Mouse (Mus musculus): ENCODE measurements around the gene Meltf.

DNA sequence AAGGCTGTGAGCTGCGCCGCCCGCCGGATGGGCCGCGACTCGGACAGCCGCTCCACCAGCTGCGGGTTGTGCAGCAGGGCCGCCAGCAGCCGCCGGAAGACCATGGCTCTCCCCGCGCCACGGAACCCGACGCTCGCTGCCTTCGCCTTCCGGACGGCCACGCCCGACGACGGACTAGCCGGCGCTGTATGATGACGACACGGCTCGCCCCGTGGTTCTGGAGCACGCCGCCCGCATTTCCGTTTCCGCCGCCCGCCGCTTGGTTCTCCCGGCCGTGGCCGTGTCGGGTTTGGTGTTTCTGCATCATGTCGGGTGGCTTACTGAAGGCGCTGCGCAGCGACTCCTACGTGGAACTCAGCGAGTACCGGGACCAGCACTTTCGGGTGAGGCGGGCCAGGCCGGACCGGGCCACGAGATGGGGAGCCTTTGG is 69.8 kb downstream of the Meltf start, which contains the start of the genes 0610012G03Rik and Ncbp2:
- peak; percentile 81 for TF ChIP-seq POLR2A (IDR thresholded peaks at IDR 0.05; ENCODE audit: insufficient read depth, low read depth, low read length)
- TF ChIP-seq CTCF (IDR thresholded peaks at IDR 0.05): peak; percentile 25
- peak; percentile 69; the same call in 1 of the 2 replicates for TF ChIP-seq EP300 (IDR thresholded peaks at IDR 0.05; ENCODE audit: insufficient read depth, low read depth, low read length)

All from heart, adult 2 months (tissue).